Mouse (Mus musculus): ENCODE results near the gene Olfr1101.

DNA sequence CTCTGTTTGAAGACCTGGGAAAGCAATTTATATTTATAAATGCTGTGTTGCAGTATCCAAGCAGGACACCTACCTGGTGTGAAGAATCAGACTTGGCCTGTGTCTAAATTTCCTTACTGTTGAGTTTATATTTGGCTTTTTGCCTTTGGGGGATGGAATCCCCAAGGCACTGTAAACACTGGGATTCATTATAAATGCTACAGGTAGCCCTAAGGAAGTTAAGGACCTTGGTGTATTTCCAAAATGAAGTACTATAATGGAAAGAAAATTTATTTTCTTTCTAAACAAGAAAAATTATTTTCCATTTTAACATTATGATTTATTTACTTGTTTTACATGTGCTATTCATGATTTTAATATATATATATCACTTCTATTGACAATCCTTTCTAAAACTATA is 45.4 kb upstream of the Olfr1101 start, which contains the start of gene Olfr1105:
- TF ChIP-seq CTCF (conservative IDR thresholded peaks at IDR 0.05; ENCODE audit: insufficient read depth, insufficient read length, low read depth, low read length) (no peak), POLR2A (IDR thresholded peaks at IDR 0.05; ENCODE audit: low read depth, low read length) (no peak)
